Mouse (Mus musculus): ENCODE data around the gene Depp1.

The Depp1 gene

DNA sequence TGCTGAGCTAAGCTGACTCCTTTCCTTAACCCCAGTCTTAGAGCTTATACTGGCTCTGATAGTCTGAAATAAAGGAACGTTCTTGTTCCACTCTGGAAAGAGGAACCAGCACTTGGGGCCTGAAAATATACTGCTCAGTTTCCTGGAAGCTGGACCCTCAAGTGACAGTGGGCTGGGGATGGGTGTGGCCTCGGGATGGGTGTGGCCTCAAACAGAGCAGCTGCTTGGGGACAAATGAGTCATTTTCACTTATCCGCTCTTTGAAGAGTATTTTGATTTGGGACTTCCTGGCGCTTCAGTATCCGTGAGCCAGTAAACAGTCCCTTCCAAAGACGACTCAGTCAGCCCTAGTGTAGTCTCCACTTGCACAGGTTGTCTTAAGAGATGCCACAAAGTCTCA is 31.9 kb downstream of the Depp1 start:
- DNase-seq (ENCODE audit: low read depth), result no peak

DNA sequence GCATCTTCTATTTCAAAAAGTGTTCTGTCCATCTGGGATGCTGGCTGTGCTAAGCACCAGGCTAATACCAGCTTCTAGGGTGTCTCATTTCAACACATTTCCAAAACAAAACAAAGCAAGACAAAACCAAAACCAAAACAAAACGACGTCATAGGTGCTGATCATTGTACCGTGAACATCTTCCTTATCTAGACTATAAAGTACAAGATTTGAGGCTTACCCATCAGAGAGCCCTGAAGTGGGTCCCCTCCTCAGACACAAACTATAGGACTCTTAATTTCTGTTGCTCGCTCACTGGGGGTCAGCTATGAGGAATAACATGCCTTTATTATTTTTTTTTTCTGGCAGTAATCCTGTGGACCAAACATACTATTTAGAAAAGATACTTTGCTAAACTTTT is 43.2 kb downstream of the Depp1 start:
- no peak for DNase-seq (ENCODE audit: low read depth)

DNA sequence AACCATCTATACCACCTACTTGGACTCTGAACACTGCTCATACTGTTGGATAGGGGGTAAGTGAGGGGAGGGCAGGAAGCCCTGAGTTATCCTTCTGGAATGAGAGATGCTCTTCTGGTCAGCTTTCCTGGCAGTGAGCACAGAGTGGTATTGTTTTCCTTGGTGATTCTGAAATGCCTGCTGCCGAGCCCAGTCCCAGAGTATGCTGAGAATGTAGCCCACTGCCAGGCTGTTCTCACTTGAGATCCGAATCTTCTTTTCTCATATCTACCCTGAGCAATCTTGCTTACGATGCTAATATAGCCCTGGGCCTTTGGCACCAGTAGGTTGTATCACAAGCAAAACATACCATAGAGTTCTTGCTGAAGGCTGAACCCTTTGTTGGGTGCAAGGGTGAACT is 43.9 kb downstream of the Depp1 start:
- no peak for DNase-seq (ENCODE audit: low read depth)

DNA sequence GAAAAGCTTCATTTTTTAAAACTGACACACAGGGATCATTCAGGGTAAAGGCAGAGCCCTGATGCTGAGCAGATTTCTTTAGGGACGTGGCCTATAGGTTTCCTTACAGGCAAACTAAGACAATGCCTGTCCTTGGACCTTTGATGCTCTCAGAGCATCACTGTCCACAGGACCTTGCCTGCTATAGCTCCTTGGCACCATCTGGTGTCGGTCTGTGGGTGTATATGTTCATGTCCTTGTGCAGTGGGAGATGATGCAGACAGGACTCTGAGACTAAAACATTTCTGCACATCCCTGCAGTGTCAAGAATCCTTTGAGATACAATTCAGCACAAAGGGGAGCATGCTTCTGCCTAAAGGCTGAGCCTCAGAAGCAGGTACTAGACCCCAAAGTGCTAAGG is 47.0 kb downstream of the Depp1 start:
- DNase-seq (ENCODE audit: low read depth), result no peak

DNA sequence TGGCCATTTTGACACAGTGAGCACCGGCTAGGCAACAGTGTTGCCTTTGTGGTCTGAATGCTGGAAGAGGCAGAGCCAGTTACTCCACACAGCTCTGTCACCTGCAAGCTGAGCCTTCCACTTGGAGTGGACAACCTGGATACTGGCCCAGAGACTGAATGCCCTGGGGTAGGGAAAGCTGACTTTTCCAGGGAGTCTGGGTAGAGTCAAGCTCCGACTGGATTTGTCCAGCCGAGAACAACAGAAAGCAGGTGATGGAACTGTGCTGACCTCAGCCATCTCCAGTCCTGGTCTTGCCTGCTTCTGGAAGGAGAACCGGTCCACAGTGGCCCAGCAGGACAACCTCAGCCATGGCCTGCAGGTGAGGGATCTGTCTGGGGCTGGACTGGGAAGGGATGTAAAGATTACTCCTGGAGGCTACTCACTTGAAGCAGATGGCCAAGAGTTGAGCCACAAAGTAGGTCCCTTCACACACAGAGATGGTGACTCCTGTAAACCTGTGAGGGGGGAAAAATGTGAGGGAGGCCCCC is 47.6 kb downstream of the Depp1 start:
- no peak for DNase-seq (ENCODE audit: low read depth)

DNA sequence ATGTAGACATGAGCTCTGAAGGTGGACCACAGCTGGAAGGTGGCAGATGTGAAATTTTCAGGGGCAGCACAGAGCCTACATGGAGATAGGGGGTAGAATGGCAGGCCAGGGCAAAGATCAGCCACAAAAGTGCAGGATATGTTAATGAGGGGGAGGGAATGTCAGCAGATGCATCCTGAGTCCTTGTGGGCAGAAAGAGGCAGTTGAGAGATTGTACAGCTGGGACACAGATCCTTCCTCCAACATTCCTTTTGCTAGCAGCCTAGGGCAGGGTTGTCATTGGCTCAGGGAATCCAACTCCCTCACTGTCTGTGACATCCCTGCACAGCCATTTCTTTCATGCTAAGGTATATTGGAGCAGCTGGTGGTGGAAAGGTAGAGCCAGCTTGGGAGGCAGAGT is 50.4 kb downstream of the Depp1 start:
- DNase-seq (ENCODE audit: low read depth), result no peak

All from naive thymus-derived CD4-positive, alpha-beta T cell, adult 2 months (primary cell).